Mouse (Mus musculus) olfactory bulb, adult 2 months (tissue): Measurements from ENCODE around the gene Kirrel3.

ENCODE experiments used
- CTCF ChIP-seq: fragments of 200-500 bp; IDR thresholded peaks from 2 replicates; pipeline ENCODE4 v1.5.1; 2012; ENCODE audit warnings: low read depth, mild to moderate bottlenecking, low read length, moderate library complexity; ENCODE audit not compliant: insufficient read depth
- POLR2A ChIP-seq: fragments of 200-500 bp; IDR thresholded peaks from 2 replicates; pipeline ENCODE4 v1.6.1; 2012; ENCODE audit warnings: mild to moderate bottlenecking, low read depth, low read length, moderate library complexity; ENCODE audit not compliant: insufficient read depth

GRCm38 (mm10) chr9:34851136-34851535, 365.4 kb downstream of the Kirrel3 start:
- no peak for TF ChIP-seq CTCF
- no peak for TF ChIP-seq POLR2A
